In the genomic region with DNA sequence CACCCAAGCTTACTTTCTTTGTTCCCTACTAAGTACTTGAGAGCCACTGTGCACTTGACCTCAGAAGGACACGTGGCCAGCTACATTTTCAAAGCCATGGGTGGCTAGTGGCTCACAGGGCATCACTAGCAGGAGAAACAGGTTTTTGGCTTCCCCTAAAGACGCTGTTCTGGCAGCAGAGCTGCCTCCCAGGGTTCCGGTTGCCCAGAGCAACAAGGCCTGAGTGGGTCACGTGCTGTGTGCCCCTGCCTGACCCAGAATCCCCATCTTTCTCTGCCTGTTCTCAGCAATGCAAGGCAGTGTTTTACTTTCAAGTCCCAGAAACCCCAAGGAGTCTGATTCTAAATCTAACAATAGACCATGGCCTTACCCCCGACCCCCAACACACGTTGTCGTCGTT, we compare ENCODE assay signal across 10 mouse cellular contexts.
A peak's percentile ranks its signal among the peaks of the same experiment; 100 is the strongest.
DNase-seq lines count a peak whose midpoint lies in the region; ATAC-seq and TF ChIP-seq lines count a peak whose summit lies in the region.
"Had no signal": no experiment of that assay in that cellular context is flagged by ENCODE, and none has a peak within 500 bp of the region (broad histone marks: within the 10 kb centered on the region; RNA-seq: fewer than 3 reads in every experiment).

No protein-coding gene starts in this region.

- no peak overlapping the region for H3K4me3 ChIP-seq in lung, postnatal 0 days (ENCODE audit: low read depth, low read length)
- no peak overlapping the region for H3K4me3 ChIP-seq in embryonic fibroblast, embryonic 13.5 days (ENCODE audit: insufficient read depth, low read length)
- H3K4me3 ChIP-seq: limb, embryonic 12.5 days had no signal

- no peak overlapping the region for H3K9ac ChIP-seq in lung, postnatal 0 days (replicated peaks; ENCODE audit: low read depth)
- H3K9ac ChIP-seq: limb, embryonic 12.5 days had no signal

- no peak overlapping the region for H3K4me2 ChIP-seq in lung, postnatal 0 days (replicated peaks; ENCODE audit: low read depth, low read length)
- H3K4me2 ChIP-seq: limb, embryonic 12.5 days had no signal

- WGBS in lung, postnatal 0 days: 57% methylated on average over 8 of the region's 8 CpGs

- no peak overlapping the region for H3K27ac ChIP-seq in lung, postnatal 0 days (ENCODE audit: low read length)
- H3K27ac ChIP-seq in embryonic fibroblast, embryonic 13.5 days (ENCODE audit: insufficient read depth, low read length): peak overlapping the region; percentile 48
- H3K27ac ChIP-seq: limb, embryonic 12.5 days had no signal

- peak; percentile 33 for DNase-seq in lung, postnatal 0 days (ENCODE audit: low spot score)
- DNase-seq in lung, postnatal 4 days: no peak
- DNase-seq in lung, postnatal 25 days (ENCODE audit: low spot score): peak; percentile 54
- no peak for DNase-seq in urinary bladder, postnatal 36 days (ENCODE audit: low spot score in 2 of 2)
- no peak for DNase-seq in gastrocnemius, postnatal 14 days
- no peak for DNase-seq in heart, adult 18-20 months
- no peak for DNase-seq in heart, postnatal 36 days
- DNase-seq: thymus, postnatal 14 days had no signal

- peak; percentile 67 for ATAC-seq in lung, postnatal 0 days

- no peaks in the 10 kb centered on the region for H3K27me3 ChIP-seq in lung, postnatal 0 days (replicated peaks; ENCODE audit: insufficient read depth, low read length)
- H3K27me3 ChIP-seq: limb, embryonic 12.5 days had no signal

- no peaks in the 10 kb centered on the region for H3K4me1 ChIP-seq in lung, postnatal 0 days (ENCODE audit: insufficient read depth, low read depth, low read length)
- peaks cover 15% of the 10 kb centered on the region for H3K4me1 ChIP-seq in embryonic fibroblast, embryonic 13.5 days (ENCODE audit: control insufficient read depth, insufficient read depth, low read length)

- TF ChIP-seq EP300 in lung, postnatal 0 days (IDR thresholded peaks at IDR 0.05): no peak

- H3K9me3 ChIP-seq in lung, postnatal 0 days (ENCODE audit: low read length): no peaks in the 10 kb centered on the region
- H3K9me3 ChIP-seq: limb, embryonic 12.5 days had no signal

- no peak for TF ChIP-seq CTCF in lung, postnatal 0 days (IDR thresholded peaks at IDR 0.05)
- no peak for TF ChIP-seq CTCF in embryonic fibroblast, embryonic 13.5 days (IDR thresholded peaks at IDR 0.05; ENCODE audit: borderline replicate concordance, insufficient read depth, low read length)

- H3K36me3 ChIP-seq in lung, postnatal 0 days (ENCODE audit: insufficient read depth, low read length): no peaks in the 10 kb centered on the region
- H3K36me3 ChIP-seq: limb, embryonic 12.5 days had no signal

- intact Hi-C loops in gastrocnemius, postnatal 14 days (cut with DNase I; ENCODE audit: low total_unique reads): no loop called here
- intact Hi-C loops in heart, postnatal 36 days (cut with DNase I): no loop called here

- TF ChIP-seq POLR2A in embryonic fibroblast, embryonic 13.5 days (IDR thresholded peaks at IDR 0.05; ENCODE audit: low read depth, low read length): no peak

Comparison
In these comparisons a context has a peak if more than half of its experiments do, and no peak if none do; other contexts are left out.
1. DNase-seq: peak in lung, postnatal 0 days (single experiment) and lung, postnatal 25 days (single experiment); none in lung, postnatal 4 days (0 of 2), urinary bladder, postnatal 36 days (0 of 2), gastrocnemius, postnatal 14 days (single experiment), heart, adult 18-20 months (0 of 2) and heart, postnatal 36 days (0 of 2).